Mouse (Mus musculus): ENCODE measurements around the gene Ifi27l2b.
"Not testable (repeated sequence)": the region's sequence is repeated elsewhere in the genome, so short reads cannot be mapped to it uniquely, and the experiment has no call there.

Gene Ifi27l2b

DNA sequence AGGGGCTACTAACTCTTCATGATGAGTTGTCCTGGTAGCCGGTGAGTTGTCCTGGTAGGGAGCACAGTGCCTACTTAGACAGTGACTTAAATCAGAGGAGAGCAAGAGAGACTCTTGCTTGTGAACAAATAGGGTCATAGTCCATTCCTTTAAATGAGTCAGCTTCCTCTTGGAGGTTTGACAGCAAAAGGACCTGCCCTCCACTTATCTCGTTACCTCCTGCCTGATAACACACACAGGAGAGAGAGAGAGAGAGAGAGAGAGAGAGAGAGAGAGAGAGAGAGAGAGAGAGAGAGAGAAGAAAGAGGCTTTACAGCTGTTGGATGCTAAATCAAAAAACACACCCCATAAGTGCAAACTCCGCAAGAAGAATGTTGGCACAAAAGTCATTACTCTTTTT is at the start of gene Ifi27l2b:
Gene Ifi27l2b, minus strand, starts transcription at position 84 of the 400 bp plus-strand sequence.
- no peak for DNase-seq

GRCm38 (mm10) chr12:103504402-103504801 is 47.4 kb upstream of the Ifi27l2b start:
- DNase-seq = no peak

DNA sequence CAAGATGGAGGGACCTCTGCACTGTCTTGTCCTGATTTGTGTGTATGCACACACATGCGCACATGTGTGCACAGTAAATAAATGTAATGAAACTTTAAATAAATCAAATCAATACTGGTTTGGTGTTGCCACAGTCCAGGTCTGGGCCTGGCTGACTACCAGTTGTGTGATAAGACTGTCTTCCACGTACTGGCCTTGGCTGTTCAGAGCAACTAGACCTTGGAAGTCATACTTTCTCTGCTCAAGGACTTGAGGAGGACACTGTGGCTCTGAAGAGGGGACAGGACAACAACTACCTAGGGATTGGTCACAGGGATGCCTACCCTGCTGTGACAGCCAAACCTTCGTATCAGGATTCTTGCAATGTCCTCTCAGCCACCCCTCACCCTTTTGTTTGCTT is 46.3 kb upstream of the Ifi27l2b start:
- no peak for DNase-seq

- no peak for DNase-seq
These were observed 42.2 kb upstream of the Ifi27l2b start for GRCm38 (mm10) chr12:103499261-103499660.

- no peak for DNase-seq
These were observed 41.7 kb upstream of the Ifi27l2b start for GRCm38 (mm10) chr12:103498768-103499167.

GRCm38 (mm10) chr12:103494486-103494885 is 37.5 kb upstream of the Ifi27l2b start:
- DNase-seq = peak; percentile 33

DNA sequence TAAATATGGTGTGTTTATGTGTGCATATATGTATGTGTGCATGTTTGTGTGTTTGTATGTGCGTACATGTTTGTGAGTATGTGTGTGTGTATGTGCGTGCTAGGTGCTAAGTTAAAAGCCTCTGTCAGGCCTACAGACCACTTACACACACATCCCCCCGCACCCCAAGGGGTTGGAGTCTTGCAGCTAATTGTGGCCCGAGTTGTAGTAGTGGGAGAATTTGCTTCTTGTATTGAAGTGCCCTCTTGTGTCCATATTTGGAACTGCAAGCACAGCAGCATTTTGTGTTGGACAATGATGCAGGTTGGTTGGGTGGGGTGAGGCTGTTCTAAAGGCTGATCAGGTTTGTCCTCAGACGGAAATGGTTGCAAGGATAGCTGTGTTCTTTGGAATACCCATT is 35.7 kb upstream of the Ifi27l2b start:
- DNase-seq = peak; percentile 70

DNA sequence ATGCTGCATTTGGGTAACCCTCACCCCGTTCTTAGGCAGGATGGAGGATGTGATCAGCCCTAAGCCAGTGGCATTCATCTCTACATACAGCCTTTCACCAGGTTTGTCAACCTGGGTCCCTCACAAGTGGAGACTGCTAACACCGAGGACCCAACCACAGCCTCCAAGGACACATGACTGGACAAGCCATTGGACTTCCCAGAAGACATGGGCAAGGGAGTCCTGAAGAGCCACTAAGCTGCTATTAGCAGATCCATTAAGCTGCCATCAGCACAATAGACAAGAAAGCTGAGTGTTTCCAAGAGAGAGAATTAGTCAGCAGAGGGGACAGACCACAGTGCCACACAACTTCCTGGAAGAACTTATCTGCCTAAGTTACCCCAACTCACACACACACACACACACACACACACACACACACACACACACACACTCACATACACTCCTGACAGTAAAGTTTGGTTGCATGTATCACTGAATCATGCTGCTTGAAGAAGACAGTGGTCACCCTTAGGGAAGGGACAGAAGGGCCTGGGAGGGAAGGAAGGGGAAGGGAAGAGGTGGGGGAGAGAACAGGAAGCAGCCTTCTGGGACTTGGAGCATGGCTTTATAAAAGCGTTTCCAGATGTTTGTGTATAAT is 34.2 kb upstream of the Ifi27l2b start:
- no peak for DNase-seq

GRCm38 (mm10) chr12:103487750-103488149 is 30.7 kb upstream of the Ifi27l2b start:
- DNase-seq = no peak

GRCm38 (mm10) chr12:103487276-103487675 is 30.3 kb upstream of the Ifi27l2b start:
- no peak for DNase-seq

DNA sequence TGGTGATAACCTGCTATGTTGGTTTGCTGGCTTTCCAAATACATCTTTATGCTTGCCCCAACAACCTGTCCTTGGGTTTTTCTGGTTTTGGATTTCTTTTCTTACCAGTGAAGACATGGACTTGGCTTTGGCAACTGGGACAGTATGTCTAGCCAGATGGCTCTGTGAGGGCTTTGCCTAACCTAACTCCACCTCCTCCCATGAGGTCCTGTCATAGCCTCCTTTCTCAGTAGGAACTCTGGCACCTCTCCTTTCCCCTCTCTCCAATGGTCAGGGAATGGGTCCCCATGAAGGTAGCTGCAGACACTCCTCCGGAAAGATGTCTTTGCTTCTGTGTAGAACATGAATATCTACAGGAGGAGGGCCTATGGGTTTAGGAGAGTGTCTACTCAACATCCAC is 29.7 kb upstream of the Ifi27l2b start:
- DNase-seq = peak; percentile 59

- not testable (repeated sequence) for DNase-seq
These were observed 27.4 kb upstream of the Ifi27l2b start for GRCm38 (mm10) chr12:103484200-103484972.

DNA sequence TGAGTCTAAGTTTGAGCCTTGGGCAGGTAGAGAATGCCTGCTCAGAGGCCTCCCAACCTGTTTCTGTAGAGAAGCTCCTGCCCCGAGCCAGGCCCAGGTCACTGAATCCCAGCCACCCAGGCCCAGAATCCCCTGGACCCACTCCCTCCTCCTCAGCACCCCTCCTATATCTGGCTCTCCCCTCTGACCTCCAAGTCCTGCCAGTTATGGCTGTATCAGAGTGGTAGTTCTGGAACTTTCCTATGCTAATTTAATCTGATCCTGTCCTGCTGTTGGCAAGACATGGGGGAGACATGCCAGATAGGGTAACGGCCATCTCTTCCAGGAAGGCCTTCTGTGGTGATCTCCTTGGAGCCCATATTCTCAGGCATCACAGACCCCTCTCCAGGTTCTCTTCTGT is 25.8 kb upstream of the Ifi27l2b start:
- DNase-seq = no peak

DNA sequence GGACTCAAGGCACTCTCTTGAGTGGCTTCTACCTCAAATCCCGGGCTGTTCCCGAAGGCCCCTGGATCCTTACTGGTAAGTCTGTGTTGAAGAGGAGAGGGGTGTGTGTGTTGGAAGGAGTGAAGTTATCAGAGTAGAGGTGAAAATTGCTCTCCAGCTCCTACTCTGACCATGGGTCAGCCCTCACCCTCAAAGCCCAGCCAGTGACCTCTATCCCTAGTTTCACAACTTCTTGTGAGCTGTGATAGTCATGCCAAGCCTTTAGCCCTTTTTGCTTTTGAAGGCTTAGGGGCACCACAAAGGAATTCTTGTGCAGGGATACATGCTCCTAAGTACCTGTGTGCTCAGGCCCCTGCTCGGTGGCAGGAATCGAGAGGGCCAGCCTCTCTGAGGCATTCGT is 24.6 kb upstream of the Ifi27l2b start:
- DNase-seq = no peak

GRCm38 (mm10) chr12:103477461-103478015 is 20.5 kb upstream of the Ifi27l2b start:
- DNase-seq = no peak

GRCm38 (mm10) chr12:103476779-103477389 is 19.9 kb upstream of the Ifi27l2b start:
- no peak for DNase-seq

GRCm38 (mm10) chr12:103474481-103474880 is 17.5 kb upstream of the Ifi27l2b start:
- DNase-seq = no peak

GRCm38 (mm10) chr12:103456727-103457126 is 296 bp downstream of the Ifi27l2b start:
- DNase-seq = not testable (repeated sequence)

DNA sequence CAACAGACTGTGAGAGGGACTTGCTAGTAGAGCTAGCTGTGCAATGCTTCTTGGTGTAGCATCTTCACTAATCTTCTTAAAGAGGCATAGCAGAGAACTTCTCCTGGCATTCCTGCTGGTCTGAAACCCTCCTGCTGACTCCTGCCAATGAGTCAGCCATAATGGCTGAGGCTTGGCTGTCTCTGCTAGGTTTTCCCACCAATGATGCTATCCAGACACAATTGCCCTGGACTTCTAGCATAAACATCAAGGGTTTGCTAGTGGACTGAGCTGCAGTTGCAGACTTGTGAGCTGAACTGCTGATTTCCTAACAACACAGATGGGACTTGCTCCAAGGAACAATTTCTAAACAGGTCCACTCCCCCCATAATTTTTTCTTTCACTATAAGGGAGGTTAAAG is 3.7 kb downstream of the Ifi27l2b start:
- DNase-seq = no peak

- DNase-seq = no peak
These were observed 12.0 kb downstream of the Ifi27l2b start for GRCm38 (mm10) chr12:103445060-103445459.

DNA sequence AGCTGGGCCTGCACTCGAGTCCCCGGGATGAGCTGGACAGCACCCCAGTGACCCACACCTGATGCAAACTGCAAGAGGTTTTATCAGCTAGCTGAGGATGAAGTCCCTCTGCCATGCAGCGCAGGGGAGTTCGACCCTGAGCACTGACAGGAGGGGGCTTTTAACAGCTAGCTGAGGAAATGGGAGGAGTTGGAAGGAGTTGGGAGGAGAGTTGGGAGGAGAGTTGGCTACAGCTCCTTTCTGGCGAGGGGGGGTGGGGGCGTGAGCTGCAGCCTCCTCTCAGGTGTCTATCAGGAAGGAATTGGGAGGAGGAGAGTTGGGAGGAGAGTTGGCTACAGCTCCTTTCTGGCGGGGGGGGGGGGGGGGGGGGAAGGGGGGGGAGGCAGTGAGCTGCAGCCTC is 12.8 kb downstream of the Ifi27l2b start:
- DNase-seq = not testable (repeated sequence)

- no peak for DNase-seq
These were observed 13.5 kb downstream of the Ifi27l2b start, which contains the start of gene Ifi27l2a for GRCm38 (mm10) chr12:103443524-103443923. Ifi27l2a (minus strand) TSS chr12:103443680.

DNA sequence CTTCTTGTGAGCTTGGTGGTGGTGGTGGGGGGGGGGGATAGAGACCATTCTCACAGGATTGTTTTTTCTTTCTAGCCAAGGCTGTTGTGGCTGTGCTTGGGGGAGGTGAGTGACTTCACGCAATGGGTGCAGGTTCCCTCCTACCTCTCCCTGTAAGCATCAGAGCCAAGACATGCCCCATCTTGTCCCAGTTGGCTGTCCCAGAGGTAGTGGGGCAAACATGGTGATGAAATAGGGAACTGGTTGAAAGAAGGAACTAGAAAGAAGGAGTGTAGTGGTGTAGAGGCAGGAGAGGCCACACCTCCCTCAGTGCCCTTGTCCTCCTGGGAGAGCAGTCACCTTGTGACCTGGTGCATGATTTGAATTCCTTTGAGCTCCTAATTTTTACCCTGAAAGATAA is 19.4 kb downstream of the Ifi27l2b start:
- no peak for DNase-seq

GRCm38 (mm10) chr12:103434861-103435260 is 22.2 kb downstream of the Ifi27l2b start:
- no peak for DNase-seq

Data from cerebellum, adult 11 months (tissue).